Mouse (Mus musculus) limb, embryonic 11.5 days (tissue): ENCODE results near the gene Ckb. TPM values are rescaled to one million over a fixed set of nuclear protein-coding genes. Genes with fewer than 3 reads are reported as not detected.
A peak's percentile ranks its signal among the peaks of the same experiment; 100 is the strongest.
"Not testable (repeated sequence)": the region's sequence is repeated elsewhere in the genome, so short reads cannot be mapped to it uniquely, and the experiment has no call there.

ENCODE experiments used
- ATAC-seq: fragments of 200-750 bp; cut with Nextera tagmentation; 2 replicates; pipeline ENCODE4 v1.8.0; 2017; ENCODE audit warnings: low read depth; ENCODE audit not compliant: insufficient number of reproducible peaks, low FRiP score, low TSS enrichment
- DNase-seq: peaks from one replicate; pipeline ENCODE4 v3.0.0-alpha.2; 2015; ENCODE audit warnings: low spot score
- H3K27ac ChIP-seq: fragments of 300-500 bp; sonication (generic); replicated peaks from 2 replicates; pipeline ENCODE4 v1.5.1; 2014; ENCODE audit warnings: low read depth, mild to moderate bottlenecking, low read length
- H3K27me3 ChIP-seq: fragments of 300-500 bp; sonication (generic); 2 replicates; pipeline ENCODE4 v1.6.1; 2014; ENCODE audit warnings: mild to moderate bottlenecking, low read length, mixed read lengths; ENCODE audit not compliant: control insufficient read depth, insufficient read depth
- H3K36me3 ChIP-seq: fragments of 300-500 bp; sonication (generic); 2 replicates; pipeline ENCODE4 v1.6.1; 2014; ENCODE audit warnings: mild to moderate bottlenecking, low read length, moderate library complexity, mixed read lengths; ENCODE audit not compliant: control insufficient read depth, insufficient read depth
- H3K4me1 ChIP-seq: fragments of 300-500 bp; sonication (generic); 2 replicates; pipeline ENCODE4 v1.6.1; 2014; ENCODE audit warnings: low read length, mixed read lengths; ENCODE audit not compliant: control insufficient read depth, insufficient read depth
- H3K4me2 ChIP-seq: fragments of 300-500 bp; sonication (generic); 2 replicates; pipeline ENCODE4 v1.6.1; 2014; ENCODE audit warnings: low read depth, mild to moderate bottlenecking, moderate library complexity; ENCODE audit not compliant: severe bottlenecking
- H3K4me3 ChIP-seq: fragments of 300-500 bp; sonication (generic); 2 replicates; pipeline ENCODE4 v1.5.1; 2014; ENCODE audit warnings: low read depth, low read length
- H3K9ac ChIP-seq: fragments of 300-500 bp; sonication (generic); 2 replicates; pipeline ENCODE4 v1.6.1; 2014; ENCODE audit warnings: mild to moderate bottlenecking, low read length
- H3K9me3 ChIP-seq: fragments of 300-500 bp; sonication (generic); 2 replicates; pipeline ENCODE4 v1.6.1; 2016; ENCODE audit warnings: low read length; ENCODE audit not compliant: control insufficient read depth
- WGBS: fragments of 180-500 bp; shearing (Covaris S2); extraction: QIAGEN DNeasy Blood & Tissue Kit; methylation state at CpG from one replicate; pipeline ENCODE4 v1.1.7; 2014; 5-methylcytosine and 5-hydroxymethylcytosine counted together
- polyA plus RNA-seq: library from polyadenylated mRNA; unstranded; fragments of >200 nt; fragmentation: Nextera tagmentation; extraction: Ambion mirVana; gene quantifications from 2 replicates; pipeline ENCODE4 v1.2.1, GENCODE M21; 2014

Ckb gene
- polyA plus RNA-seq, result 76.4 and 84.4 TPM in 2 replicates

GRCm38 (mm10) chr12:111672176-111672575 lies at the start of gene Ckb:
TSS of gene Ckb (minus strand) at chr12:111672338.
- DNase-seq (peak; percentile 80), ATAC-seq (peak; percentile 24; the same call in 1 of the 2 replicates)
- Histone ChIP-seq H3K36me3 (no peaks in the 10 kb centered on the region), H3K4me2 (peak within 1 kb of the TSS; percentile 95), H3K9ac (peak within 1 kb of the TSS; percentile 56), H3K27me3 (peaks cover 47% of the 10 kb centered on the region), H3K27ac (no peak within 1 kb of the TSS), H3K4me1 (peaks cover 21% of the 10 kb centered on the region), H3K9me3 (no peaks in the 10 kb centered on the region), H3K4me3 (peak within 1 kb of the TSS; percentile 48)
- WGBS, result under 1% methylated on average over 31 of the region's 31 CpGs

- DNase-seq, result no peak
- H3K9me3 ChIP-seq, result no peaks in the 10 kb centered on the region
- peaks cover 2% of the 10 kb centered on the region; the same call in 1 of the 2 replicates for H3K36me3 ChIP-seq
- no peak overlapping the region for H3K9ac ChIP-seq
- WGBS, result 85% methylated on average over 4 of the region's 4 CpGs
- no peaks in the 10 kb centered on the region for H3K27me3 ChIP-seq
- H3K4me1 ChIP-seq, result no peaks in the 10 kb centered on the region
- H3K4me3 ChIP-seq, result no peak overlapping the region
- ATAC-seq, result no peak
- no peak overlapping the region for H3K27ac ChIP-seq
- H3K4me2 ChIP-seq, result no peak overlapping the region
Measured at GRCm38 (mm10) chr12:111720222-111720621, 48.1 kb upstream of the Ckb start.

GRCm38 (mm10) chr12:111718656-111719055 lies 46.5 kb upstream of the Ckb start:
- H3K4me1 ChIP-seq, result no peaks in the 10 kb centered on the region
- WGBS, result 81% methylated on average over 8 of the region's 8 CpGs
- H3K27me3 ChIP-seq, result no peaks in the 10 kb centered on the region
- no peak overlapping the region for H3K27ac ChIP-seq
- H3K36me3 ChIP-seq, result peaks cover 1% of the 10 kb centered on the region; the same call in 1 of the 2 replicates
- H3K4me2 ChIP-seq, result no peak overlapping the region
- DNase-seq (no peak), ATAC-seq (no peak)
- no peaks in the 10 kb centered on the region for H3K9me3 ChIP-seq
- no peak overlapping the region for H3K9ac ChIP-seq
- H3K4me3 ChIP-seq, result no peak overlapping the region

GRCm38 (mm10) chr12:111716505-111716904 lies 44.4 kb upstream of the Ckb start:
- Histone ChIP-seq H3K4me3 (no peak overlapping the region), H3K4me1 (peaks cover 5% of the 10 kb centered on the region), H3K27me3 (no peaks in the 10 kb centered on the region), H3K4me2 (no peak overlapping the region), H3K27ac (no peak overlapping the region), H3K9ac (no peak overlapping the region), H3K9me3 (no peaks in the 10 kb centered on the region), H3K36me3 (no peaks in the 10 kb centered on the region; the same call in 1 of the 2 replicates)
- ATAC-seq (no peak), DNase-seq (no peak)
- WGBS, result 95% methylated on average over 7 of the region's 7 CpGs

DNA sequence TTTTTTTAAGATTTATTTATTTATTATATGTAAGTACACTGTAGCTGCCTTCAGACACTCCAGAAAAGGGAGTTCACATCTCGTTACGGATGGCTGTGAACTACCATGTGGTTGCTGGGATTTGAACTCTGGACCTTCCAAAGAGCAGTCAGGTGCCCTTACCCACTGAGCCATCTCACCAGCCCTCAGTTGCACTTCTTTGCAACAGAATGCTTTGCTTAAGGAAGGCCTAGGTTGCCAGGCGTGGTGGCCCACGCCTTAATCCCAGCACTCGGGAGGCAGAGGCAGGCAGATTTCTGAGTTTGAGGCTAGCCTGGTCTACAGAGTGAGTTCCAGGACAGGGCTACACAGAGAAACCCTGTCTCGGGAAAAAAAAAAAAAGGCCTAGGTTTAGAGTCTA lies 41.7 kb upstream of the Ckb start:
- not testable (repeated sequence) for H3K27me3 ChIP-seq, ATAC-seq, H3K4me1 ChIP-seq, H3K9me3 ChIP-seq, H3K9ac ChIP-seq, H3K27ac ChIP-seq, DNase-seq
- H3K36me3 ChIP-seq, result peaks cover 12% of the 10 kb centered on the region
- H3K4me3 ChIP-seq, result peak overlapping the region; percentile 99
- peak overlapping the region; percentile 21; the same call in 1 of the 2 replicates for H3K4me2 ChIP-seq
- 82% methylated on average over 6 of the region's 6 CpGs for WGBS

DNA sequence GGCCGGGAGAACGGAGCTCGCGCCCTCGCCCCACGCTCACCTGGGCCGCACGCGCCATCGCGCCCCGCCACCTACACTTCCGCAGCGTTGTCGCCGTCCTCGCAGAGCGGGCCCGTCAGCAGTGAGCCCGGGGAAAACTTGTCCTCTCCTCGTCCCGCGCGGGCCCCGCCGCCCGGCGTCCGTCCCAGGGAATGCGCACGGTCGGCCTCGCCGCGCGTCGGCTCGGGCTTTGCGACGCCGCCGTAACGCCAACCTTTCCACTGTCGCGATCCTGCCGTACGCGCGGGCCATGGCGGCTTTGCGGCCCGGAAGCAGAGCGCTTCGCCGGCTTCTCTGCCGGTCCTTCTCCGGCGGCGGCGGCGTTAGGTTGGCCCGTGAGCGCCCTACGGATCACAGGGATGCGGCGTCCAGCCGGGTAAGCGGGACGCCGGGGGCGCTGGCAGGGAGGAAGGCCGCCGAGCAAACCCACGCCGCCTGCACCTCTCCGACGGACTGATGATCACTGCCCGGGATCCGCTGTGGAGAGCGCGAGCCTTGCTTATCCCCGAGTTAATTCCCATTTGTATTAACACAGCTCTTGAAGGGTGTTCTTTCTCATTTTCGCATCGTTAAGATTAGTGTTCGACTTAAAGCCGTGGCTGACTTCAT lies 41.0 kb upstream of the Ckb start, which contains the start of the genes Bag5 and Apopt1:
TSS of gene Bag5 (minus strand) at position 254 of the 648 bp plus-strand sequence.
TSS of gene Apopt1 (plus strand) at position 258 of the 648 bp plus-strand sequence.
- WGBS, result under 1% methylated on average over 56 of the region's 86 CpGs
- H3K4me1 ChIP-seq, result peaks cover 7% of the 10 kb centered on the region
- H3K4me3 ChIP-seq, result peak within 1 kb of the TSS; percentile 99
- ATAC-seq, result peak; percentile 91
- peak within 1 kb of the TSS; percentile 84 for H3K4me2 ChIP-seq
- peak within 1 kb of the TSS; percentile 93 for H3K9ac ChIP-seq
- H3K9me3 ChIP-seq, result no peaks in the 10 kb centered on the region
- H3K27me3 ChIP-seq, result no peaks in the 10 kb centered on the region
- peak; percentile 92 for DNase-seq
- peak within 1 kb of the TSS; percentile 65 for H3K27ac ChIP-seq
- H3K36me3 ChIP-seq, result peaks cover 17% of the 10 kb centered on the region

DNA sequence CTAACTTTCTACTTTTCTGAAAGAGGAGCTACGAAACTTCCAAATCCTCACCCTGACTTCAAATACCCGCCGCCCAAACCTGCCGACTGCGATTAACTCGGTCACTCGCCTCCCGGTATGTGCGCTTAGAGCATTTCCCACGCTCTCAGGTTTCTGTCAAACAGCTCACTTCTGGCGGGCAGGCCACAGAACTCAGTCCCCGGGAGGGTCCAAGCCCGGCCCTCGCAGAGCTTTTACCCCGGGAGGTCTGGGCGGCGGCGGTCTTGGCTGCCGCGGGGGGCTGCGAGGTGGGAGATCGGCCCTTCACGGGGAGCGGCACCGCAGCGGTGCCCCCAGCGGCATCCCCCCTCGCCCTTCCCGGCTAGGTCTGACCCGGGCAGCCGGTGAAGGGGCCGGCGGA lies 40.3 kb upstream of the Ckb start:
- Histone ChIP-seq H3K4me1 (peaks cover 7% of the 10 kb centered on the region), H3K36me3 (peaks cover 22% of the 10 kb centered on the region), H3K4me3 (peak overlapping the region; percentile 99), H3K27ac (peak overlapping the region; percentile 65), H3K4me2 (peak overlapping the region; percentile 84), H3K9ac (peak overlapping the region; percentile 93), H3K27me3 (no peaks in the 10 kb centered on the region), H3K9me3 (no peaks in the 10 kb centered on the region)
- ATAC-seq (peak; percentile 65), DNase-seq (peak; percentile 64)
- under 1% methylated on average over 33 of the region's 33 CpGs for WGBS

DNA sequence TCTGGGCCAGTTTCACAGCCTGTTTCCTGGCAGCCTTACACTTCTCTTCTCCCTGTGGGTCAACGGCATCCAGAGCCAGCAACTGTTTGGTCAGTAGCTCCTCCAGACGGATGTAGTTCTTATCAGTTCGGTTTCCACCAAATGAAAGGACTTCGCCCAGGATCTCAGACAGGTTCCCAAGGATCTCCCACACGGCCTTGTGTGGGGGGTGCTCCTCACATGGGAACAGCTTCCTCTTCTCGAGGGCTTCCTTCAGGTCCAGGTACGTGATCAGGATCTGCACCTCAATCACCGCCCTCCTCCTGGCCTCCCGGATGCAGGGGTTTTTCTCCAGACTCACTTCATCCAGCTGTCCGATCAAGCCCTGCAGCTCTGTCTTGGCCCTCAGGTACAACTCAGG lies 38.0 kb upstream of the Ckb start:
- peaks cover 22% of the 10 kb centered on the region for H3K36me3 ChIP-seq
- H3K27me3 ChIP-seq, result no peaks in the 10 kb centered on the region
- H3K27ac ChIP-seq, result no peak overlapping the region
- no peaks in the 10 kb centered on the region for H3K9me3 ChIP-seq
- H3K4me3 ChIP-seq, result no peak overlapping the region
- DNase-seq, result no peak
- H3K9ac ChIP-seq, result no peak overlapping the region
- ATAC-seq, result no peak
- no peak overlapping the region for H3K4me2 ChIP-seq
- 95% methylated on average over 10 of the region's 10 CpGs for WGBS
- peaks cover 7% of the 10 kb centered on the region for H3K4me1 ChIP-seq
